Mouse (Mus musculus) heart, adult 2 months (tissue): ENCODE data around the gene Snd1. TPM values are rescaled to one million over a fixed set of nuclear protein-coding genes. Genes with fewer than 3 reads are reported as not detected.

Source experiments
- DNase-seq, 2 experiments: peaks; one replicate each; pipeline ENCODE4 v3.0.0; 2021
- H3K27ac ChIP-seq: fragments of 200-600 bp; 2 replicates; pipeline ENCODE4 v1.8.1; 2022
- H3K27me3 ChIP-seq: fragments of 200-500 bp; 2 replicates; pipeline ENCODE4 v1.6.1; 2012; ENCODE audit warnings: mild to moderate bottlenecking, low read length, inconsistent platforms, mixed read lengths; ENCODE audit not compliant: control insufficient read depth, insufficient read depth
- H3K36me3 ChIP-seq: fragments of 200-500 bp; 2 replicates; pipeline ENCODE4 v1.6.1; 2012; ENCODE audit warnings: low read length, inconsistent platforms; ENCODE audit not compliant: control insufficient read depth, insufficient read depth
- H3K4me1 ChIP-seq: fragments of 200-500 bp; 2 replicates; pipeline ENCODE4 v1.6.1; 2011; ENCODE audit warnings: low read length; ENCODE audit not compliant: control insufficient read depth, insufficient read depth
- H3K4me3 ChIP-seq: fragments of 200-600 bp; 2 replicates; pipeline ENCODE4 v1.8.1; 2022
- H3K79me2 ChIP-seq: fragments of 200-500 bp; replicated peaks from 2 replicates; pipeline ENCODE4 v1.6.1; 2012; ENCODE audit warnings: mild to moderate bottlenecking, inconsistent platforms, low read length, moderate library complexity, mixed read lengths; ENCODE audit not compliant: control insufficient read depth, insufficient read depth
- H3K9ac ChIP-seq: fragments of 200-500 bp; 2 replicates; pipeline ENCODE4 v1.6.1; 2012; ENCODE audit warnings: low read depth, mild to moderate bottlenecking, control low read depth, inconsistent platforms, low read length, mixed read lengths
- CTCF ChIP-seq: fragments of 200-600 bp; IDR thresholded peaks from 2 replicates; pipeline ENCODE4 v1.8.1; 2022; ENCODE audit warnings: antibody characterized with exemption, mild to moderate bottlenecking, moderate library complexity
- EP300 ChIP-seq: fragments of 200-500 bp; IDR thresholded peaks from 2 replicates; pipeline ENCODE4 v1.6.1; 2011; ENCODE audit warnings: low read depth, low read length, control low read depth; ENCODE audit not compliant: insufficient read depth
- POLR2A ChIP-seq: fragments of 200-500 bp; IDR thresholded peaks from 2 replicates; pipeline ENCODE4 v1.6.1; 2011; ENCODE audit warnings: mild to moderate bottlenecking, low read depth, low read length, control low read depth; ENCODE audit not compliant: insufficient read depth
- WGBS: fragments of 180-500 bp; shearing (Covaris S2); methylation state at CpG from one replicate; pipeline ENCODE4 v1.1.7; 2018; 5-methylcytosine and 5-hydroxymethylcytosine counted together
- intact Hi-C: fragments of 180-260 bp; cut with DNase I; formaldehyde crosslinking; loops from one replicate; pipeline ENCODE4 v1.15.1; 2025
- polyA plus RNA-seq: library from polyadenylated mRNA; depleted of rRNA; stranded (reverse); fragments of >200 nt; gene quantifications from 2 replicates; pipeline ENCODE4 v1.2.3, GENCODE M21; 2012
- total RNA-seq, 2 experiments: library from RNA; stranded (reverse); gene quantifications; 2 replicates each; pipeline ENCODE4 v1.2.3; 2021

The Snd1 gene
- total and polyA plus RNA-seq, 3 experiments: 39.9 to 74.1 (median 62.4) TPM

DNA sequence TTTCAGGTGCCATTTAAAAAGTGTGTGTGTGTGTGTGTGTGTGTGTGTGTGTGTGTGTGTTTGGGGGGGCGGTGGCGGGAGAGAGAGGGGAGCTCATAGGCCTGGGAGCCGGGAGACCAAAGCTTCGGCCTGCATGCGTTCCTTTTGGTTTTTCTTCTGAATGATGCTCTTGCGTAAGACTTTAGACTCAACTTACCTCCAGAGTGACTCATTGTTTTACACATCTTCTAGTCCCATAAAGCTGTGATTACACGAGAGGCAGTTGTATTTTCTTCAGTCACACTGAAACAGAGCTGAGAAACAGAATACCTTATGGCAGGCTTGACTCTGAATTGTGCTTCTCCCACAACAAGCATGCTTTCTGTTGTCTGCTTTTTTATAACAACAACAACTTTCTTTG is 12.0 kb downstream of the Snd1 start:
- intact Hi-C loops: no loop called here
- 79% methylated on average over 7 of the region's 7 CpGs for WGBS
- Histone ChIP-seq H3K4me1 (peaks cover 14% of the 10 kb centered on the region), H3K36me3 (peaks cover 41% of the 10 kb centered on the region), H3K79me2 (peaks cover 9% of the 10 kb centered on the region), H3K4me3 (no peak overlapping the region), H3K27me3 (no peaks in the 10 kb centered on the region), H3K9ac (no peak overlapping the region), H3K27ac (no peak overlapping the region)
- no peak for TF ChIP-seq POLR2A
- no peak for TF ChIP-seq CTCF
- TF ChIP-seq EP300: no peak
- no peak for DNase-seq

DNA sequence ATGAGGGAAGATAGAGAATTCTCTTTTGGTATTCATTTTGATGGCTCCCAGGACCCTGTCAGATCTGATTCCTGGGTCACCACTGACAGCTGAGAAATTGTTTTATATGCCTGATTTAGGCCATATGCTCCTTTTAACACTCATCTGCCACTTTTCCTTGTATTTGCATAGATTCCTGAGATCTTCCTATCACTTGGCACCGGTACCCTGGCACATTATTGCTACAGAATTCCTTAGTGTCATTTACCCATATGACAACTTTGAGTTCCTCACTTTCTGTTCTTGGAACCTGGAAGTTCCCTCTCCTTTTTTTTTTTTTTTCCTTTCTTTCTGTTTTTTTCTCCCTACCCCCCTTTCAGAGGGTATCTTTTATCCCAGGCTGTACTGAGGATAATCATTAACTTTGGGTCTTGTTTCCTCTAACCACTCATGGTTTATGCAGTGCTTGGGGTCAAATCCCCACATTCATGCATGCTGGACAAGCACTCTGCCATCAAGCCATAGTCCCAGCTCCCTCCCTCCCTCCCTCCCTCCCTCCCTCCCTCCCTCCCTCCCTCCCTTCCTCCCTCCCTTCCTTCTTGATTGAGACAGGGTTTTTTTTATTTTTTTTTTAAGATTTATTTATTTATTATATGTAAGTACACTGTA is 13.4 kb downstream of the Snd1 start:
- Histone ChIP-seq H3K36me3 (peaks cover 30% of the 10 kb centered on the region), H3K4me3 (no peak overlapping the region), H3K4me1 (peaks cover 13% of the 10 kb centered on the region), H3K27ac (no peak overlapping the region), H3K79me2 (peaks cover 6% of the 10 kb centered on the region), H3K27me3 (no peaks in the 10 kb centered on the region), H3K9ac (no peak overlapping the region)
- intact Hi-C loops: no loop called here
- TF ChIP-seq POLR2A (no peak), EP300 (no peak), CTCF (no peak)
- 82% methylated on average over 1 of the region's 1 CpGs for WGBS
- DNase-seq: no peak

DNA sequence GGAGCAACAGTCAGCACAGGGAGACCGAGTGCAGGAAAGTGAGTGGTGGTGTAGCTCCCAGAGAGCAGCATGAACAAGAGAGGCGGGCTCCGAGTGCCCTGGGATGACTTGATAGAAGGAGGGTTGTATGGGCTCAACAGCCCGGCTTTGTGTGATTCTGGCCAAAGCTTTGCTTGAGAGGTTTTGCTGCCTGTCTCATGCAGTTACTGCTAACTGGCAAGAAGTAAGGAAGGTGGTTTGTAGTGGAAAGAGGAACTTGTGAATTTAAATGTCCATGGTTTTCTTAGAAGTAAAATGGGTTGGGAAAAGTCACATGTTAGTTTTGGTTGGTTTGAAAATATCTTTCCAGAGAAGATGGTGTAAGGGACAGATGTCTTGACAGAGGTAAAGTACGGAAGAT is 15.7 kb downstream of the Snd1 start:
- H3K79me2 ChIP-seq: peaks cover 4% of the 10 kb centered on the region
- DNase-seq: no peak
- no peak overlapping the region for H3K9ac ChIP-seq
- H3K27ac ChIP-seq: no peak overlapping the region
- peaks cover 10% of the 10 kb centered on the region for H3K4me1 ChIP-seq
- no peaks in the 10 kb centered on the region for H3K27me3 ChIP-seq
- WGBS: 76% methylated on average over 5 of the region's 5 CpGs
- intact Hi-C loops: no loop called here
- H3K36me3 ChIP-seq: peaks cover 19% of the 10 kb centered on the region
- no peak overlapping the region for H3K4me3 ChIP-seq
- TF ChIP-seq CTCF (no peak), EP300 (no peak), POLR2A (no peak)

GRCm38 (mm10) chr6:28491198-28491597 is 16.3 kb downstream of the Snd1 start:
- no peak overlapping the region for H3K9ac ChIP-seq
- no peak overlapping the region for H3K4me3 ChIP-seq
- no peaks in the 10 kb centered on the region for H3K27me3 ChIP-seq
- H3K4me1 ChIP-seq: peaks cover 10% of the 10 kb centered on the region
- intact Hi-C loops: no loop called here
- no peak overlapping the region for H3K27ac ChIP-seq
- H3K79me2 ChIP-seq: peaks cover 4% of the 10 kb centered on the region
- peaks cover 17% of the 10 kb centered on the region for H3K36me3 ChIP-seq
- no peak for DNase-seq
- TF ChIP-seq CTCF: no peak
- no peak for TF ChIP-seq EP300
- TF ChIP-seq POLR2A: no peak

GRCm38 (mm10) chr6:28497837-28498236 is 22.9 kb downstream of the Snd1 start:
- Histone ChIP-seq H3K4me1 (peaks cover 6% of the 10 kb centered on the region), H3K9ac (no peak overlapping the region), H3K4me3 (no peak overlapping the region), H3K27ac (peak overlapping the region; percentile 40), H3K36me3 (peaks cover 4% of the 10 kb centered on the region), H3K79me2 (no peaks in the 10 kb centered on the region), H3K27me3 (no peaks in the 10 kb centered on the region)
- peak in 1 of 2 experiments; percentile 38 for DNase-seq
- intact Hi-C loops: no loop called here
- WGBS: 23% methylated on average over 5 of the region's 5 CpGs
- TF ChIP-seq POLR2A (peak; percentile 66; the same call in 1 of the 2 replicates), EP300 (peak; percentile 93), CTCF (no peak)

- Histone ChIP-seq H3K9ac (no peak overlapping the region), H3K27me3 (no peaks in the 10 kb centered on the region), H3K36me3 (no peaks in the 10 kb centered on the region; the same call in 1 of the 2 replicates), H3K4me3 (no peak overlapping the region), H3K27ac (no peak overlapping the region), H3K79me2 (no peaks in the 10 kb centered on the region; the same call in 1 of the 2 replicates), H3K4me1 (peaks cover 1% of the 10 kb centered on the region; the same call in 1 of the 2 replicates)
- TF ChIP-seq CTCF (no peak), POLR2A (no peak), EP300 (no peak)
- intact Hi-C loops: no loop called here
- DNase-seq: no peak
- WGBS: 91% methylated on average over 7 of the region's 7 CpGs
These were observed 27.6 kb downstream of the Snd1 start for GRCm38 (mm10) chr6:28502576-28502975.
